Mouse (Mus musculus) 3T3-L1 (cell line): ENCODE measurements around the gene Gse1.

Source experiments
- DNase-seq: peaks from one replicate; pipeline ENCODE4 v3.0.0-alpha.2; 2015; ENCODE audit warnings: low read depth, low spot score

The Gse1 gene

DNA sequence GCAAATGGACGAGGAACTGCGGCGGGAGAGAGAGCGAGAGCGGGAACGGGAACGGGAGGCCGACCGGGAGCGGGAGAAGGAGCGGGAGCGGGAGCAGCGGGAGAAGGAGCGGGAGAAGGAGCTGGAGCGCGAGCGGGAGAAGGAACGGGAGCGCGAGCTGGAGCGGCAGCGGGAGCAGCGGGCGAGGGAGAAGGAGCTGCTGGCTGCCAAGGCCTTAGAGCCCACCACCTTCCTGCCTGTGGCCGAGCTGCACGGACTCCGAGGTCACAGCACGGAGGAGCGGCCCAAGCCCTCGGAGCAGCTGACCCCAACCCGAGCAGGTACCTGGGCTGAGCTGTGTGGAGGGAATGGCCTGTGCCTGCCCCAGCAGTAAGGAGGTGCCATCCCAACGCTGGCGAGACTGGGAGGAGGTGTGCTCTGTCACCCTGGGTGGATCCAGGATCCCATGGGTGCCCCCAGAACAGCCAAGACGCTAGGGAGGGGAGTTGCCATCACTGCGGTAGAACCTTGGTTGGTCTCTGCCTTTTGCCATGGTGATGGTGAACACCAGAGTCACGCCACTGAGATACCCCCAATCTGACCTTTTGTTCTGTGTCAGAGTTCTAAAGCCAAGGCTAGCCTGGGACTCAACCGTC is 340.0 kb downstream of the Gse1 start:
- no peak for DNase-seq

DNA sequence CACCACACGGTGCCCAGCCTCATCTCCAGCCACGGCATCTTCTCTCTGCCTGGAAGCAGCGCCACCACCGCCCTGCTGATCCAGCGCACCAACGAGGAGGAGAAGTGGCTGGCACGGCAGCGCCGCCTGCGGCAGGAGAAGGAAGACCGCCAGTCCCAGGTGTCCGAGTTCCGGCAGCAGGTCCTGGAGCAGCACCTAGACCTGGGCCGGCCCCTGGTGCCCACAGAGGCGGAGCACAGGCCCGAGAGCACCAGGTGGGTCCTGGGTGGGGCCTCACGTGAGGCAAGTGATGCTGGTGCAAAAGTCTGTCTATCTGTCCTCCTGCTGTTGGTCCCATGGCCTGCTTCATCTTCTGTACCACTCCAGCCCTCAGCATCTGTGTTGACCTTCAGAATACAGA is 340.9 kb downstream of the Gse1 start:
- DNase-seq = no peak

DNA sequence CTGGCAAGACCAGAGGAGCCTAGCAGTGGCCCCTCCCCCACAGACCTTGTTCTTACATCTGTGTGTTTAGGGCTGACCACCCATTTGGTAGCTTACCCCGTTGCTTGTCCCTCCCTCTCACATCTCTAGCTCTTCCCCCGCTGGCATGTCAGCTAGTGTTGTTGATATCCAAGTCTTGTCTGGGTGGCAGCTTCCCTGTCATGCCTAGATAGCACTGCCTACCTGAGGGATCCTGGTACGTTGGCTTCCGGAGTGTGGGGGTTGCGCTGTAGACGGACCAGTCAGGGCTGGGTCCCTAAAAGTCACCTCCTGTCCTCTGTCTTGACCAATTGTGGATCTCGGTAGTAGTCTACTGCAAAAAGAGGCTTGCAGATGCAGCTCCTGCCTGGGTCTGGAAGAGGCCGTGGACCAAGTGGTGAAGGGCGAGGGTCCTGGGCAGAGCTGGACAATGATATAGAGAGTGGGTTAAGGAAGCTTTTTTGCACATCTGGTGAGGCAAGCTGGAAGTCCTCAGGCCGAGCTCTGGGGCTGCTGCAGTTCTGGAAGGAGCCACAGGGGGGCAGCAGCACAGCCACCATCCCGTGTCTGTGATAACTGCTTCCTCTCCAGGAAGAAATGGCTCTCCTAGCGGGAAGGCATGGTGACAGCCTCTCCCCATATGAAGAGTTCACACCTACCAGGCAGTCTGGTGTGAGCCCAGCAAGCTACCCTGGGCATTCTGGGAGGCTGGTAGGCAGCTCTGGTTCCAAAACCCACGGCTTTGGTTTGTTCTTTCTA is 341.9 kb downstream of the Gse1 start:
- peak; percentile 77 for DNase-seq

DNA sequence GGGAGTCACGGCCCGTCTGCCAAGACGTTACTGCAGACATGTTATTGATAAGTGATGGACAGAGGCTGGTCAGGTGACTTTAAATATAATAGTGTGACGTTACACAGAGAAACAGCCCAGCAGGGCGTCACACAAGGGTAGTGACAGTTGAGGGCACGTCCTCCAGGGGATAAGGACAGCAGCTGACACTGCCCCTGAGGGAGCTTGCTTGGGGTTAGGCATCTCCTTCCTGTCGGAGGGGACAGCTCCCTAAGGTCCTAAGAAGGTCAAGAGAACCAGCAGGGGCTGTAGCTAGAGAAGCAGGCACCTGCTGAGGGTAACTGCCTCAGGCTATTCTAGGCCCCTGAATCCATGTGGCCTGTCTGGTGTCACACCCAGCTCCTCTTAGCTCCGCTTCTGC is 343.3 kb downstream of the Gse1 start:
- no peak for DNase-seq

DNA sequence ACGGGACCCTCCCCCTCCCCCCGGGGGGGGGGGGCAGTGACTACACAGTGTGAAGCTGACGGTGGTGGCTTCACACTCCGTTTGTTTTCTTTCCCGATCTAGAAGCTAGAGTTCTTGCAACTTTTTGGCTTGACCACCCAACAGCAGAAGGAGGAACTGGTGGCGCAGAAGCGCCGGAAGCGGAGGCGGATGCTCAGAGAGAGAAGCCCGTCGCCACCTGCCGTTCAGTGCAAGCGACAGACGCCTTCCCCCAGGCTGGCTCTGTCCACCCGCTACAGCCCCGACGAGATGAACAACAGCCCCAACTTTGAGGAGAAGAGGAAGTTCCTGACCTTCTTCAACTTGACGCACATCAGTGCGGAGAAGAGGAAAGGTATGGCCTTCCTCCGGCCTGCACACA is 344.3 kb downstream of the Gse1 start:
- no peak for DNase-seq

DNA sequence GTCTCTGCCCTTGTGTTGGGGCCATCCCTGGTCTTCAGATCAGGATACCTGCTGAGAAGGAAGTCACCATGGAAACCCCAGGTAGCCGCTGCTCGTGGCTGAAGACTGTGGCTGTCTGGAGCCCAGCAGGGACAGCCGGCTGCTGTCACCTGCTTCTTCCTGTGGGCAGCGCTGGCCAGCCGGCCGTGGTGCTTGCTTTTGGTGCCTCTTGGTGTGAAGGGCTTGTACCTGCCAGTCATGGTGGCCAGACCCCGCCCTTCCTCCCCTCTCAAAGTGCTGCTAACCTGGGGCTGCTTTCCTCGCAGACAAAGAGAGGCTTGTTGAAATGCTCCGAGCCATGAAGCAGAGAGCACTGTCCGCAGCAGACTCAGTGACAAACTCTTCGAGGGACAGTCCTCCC is 345.6 kb downstream of the Gse1 start:
- no peak for DNase-seq

DNA sequence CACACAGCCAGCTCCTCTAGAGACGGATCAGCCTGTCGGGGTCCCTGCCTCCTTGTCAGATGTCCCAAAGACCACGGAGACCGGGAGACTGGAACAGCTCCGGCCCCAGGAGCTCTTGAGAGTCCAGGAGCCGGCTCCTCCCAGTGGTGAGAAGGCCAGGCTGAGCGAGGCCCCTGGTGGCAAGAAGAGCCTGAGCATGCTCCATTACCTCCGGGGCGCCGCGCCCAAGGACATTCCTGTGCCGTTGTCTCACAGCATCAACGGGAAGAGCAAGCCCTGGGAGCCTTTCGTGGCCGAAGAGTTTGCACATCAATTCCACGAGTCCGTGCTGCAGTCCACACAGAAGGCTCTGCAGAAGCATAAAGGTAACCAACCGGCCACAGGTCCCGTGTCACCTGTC is 346.7 kb downstream of the Gse1 start:
- peak; percentile 42 for DNase-seq

DNA sequence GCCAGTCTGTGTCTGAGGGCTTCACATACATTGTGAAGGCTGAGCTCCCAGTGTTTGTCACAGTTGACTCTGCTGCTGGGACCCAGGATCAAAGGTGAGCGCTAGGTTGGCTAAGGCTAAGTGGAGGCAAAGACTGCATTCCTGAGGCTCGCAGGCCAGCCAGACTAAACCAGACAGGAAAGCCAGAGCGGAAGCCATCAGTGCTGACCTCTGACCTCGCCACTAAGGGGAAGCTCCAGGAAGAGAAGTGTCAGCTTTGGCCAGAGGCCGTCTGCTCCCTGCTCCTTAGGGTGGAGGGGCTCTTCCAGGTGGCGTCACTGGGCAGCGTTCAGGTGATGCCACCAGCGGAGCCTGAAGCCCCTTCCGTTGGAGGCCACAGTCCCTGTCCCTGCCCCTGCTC is 347.5 kb downstream of the Gse1 start:
- DNase-seq = no peak

DNA sequence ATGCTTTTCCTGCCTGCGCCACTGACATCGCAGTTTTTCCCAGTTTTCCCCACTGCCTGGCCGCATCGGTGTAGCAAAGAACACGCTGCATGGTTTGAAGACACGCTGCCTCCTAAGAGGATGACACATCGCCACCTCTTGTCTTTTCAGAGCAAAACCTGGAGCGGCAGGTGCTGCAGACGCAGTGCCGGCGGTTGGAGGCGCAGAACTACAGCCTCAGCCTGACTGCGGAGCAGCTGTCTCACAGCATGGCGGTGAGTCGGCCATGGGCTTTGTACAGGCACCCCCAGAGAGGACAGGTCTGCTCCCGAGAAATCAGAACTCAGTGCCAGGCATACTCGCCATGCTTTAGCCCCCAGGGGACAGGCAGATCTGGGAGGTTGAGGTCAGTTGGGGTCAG is 349.6 kb downstream of the Gse1 start:
- no peak for DNase-seq

DNA sequence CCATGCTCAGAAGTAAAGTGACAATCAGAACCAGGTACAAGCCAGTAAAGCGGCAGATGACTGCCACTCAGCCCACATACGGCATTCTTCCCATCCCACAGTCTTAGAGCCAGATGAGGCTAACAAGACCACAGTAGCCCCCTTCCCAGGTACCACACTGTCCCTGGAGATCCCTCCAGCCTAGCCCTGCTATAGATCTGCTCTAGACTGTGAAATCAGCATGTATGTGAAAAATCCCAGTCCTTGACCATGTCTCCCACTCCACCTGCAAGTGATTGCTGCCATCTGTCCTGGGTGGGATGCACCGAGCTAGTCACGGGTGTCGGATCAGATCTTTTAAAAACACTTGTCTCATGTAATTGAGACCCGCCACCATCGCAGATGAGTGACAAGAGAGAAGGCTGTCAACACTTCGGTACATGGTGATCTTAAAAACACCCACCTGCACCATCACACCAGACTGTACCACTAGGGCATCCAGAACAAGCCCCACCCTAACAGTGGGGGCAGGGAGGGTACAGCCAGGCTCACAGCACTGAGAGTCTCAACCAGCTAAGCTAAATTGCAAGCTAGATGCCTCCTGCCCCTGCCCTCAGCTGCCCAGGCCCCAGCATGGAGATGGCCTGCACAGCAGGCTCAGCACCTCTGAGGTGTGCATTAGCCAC is 352.2 kb downstream of the Gse1 start:
- no peak for DNase-seq

DNA sequence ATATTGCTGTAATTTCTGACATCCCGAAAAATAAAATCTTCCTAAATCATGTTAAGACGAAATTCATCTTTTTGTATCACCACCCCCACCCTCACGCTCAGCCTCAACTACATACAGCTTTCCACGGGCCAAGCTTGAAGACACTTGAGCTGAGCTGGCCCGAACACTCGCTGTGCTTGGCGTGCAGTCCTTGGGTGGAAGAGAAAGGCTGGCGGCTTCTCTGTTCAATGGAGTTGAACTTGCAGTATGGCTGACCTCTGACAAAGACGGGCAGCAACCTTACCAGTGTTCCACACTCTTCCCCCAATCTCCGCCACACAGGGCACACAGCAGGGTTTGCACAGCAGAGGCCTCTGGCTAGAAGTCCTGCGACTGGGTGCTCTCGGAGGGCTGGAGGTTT is 353.1 kb downstream of the Gse1 start:
- DNase-seq = no peak

DNA sequence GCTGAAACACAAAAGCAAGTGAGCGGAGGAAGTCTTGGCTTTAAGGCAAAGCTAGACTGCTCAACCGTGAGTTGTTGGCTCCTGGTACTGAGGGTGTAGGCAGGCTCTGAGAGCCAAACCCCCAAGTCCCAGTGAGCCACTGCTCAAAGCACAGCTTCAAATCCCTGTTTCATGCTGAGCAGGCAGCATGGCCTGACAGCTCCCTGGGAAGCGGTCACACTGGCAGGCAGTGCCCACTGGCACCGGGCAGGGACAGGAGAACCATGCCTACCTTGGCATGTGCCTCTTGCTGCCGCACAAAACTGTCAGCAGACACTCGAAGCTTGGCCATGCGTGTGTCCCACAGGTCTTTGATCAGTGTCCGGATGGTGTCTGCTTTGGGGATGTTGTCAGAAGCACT is 353.6 kb downstream of the Gse1 start:
- DNase-seq = no peak

DNA sequence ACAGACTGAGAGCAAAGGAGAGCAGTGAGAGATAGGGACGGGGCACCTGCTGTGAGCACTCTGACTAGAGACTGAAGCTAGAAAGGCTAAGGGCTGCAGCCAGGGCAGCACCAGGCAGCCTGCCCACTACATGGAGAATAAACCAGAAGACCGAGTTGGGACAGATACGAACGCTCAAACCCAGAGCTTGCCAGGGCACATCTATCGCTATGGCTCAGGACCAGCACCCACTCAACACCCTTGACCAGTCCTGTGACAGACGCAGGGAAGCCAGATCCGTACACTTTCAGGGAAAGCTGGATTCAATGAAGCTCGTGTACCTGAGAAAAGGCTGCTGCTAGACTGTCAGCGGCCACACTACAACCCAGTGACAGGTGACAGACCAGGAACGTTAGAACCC is 357.3 kb downstream of the Gse1 start:
- DNase-seq = no peak

DNA sequence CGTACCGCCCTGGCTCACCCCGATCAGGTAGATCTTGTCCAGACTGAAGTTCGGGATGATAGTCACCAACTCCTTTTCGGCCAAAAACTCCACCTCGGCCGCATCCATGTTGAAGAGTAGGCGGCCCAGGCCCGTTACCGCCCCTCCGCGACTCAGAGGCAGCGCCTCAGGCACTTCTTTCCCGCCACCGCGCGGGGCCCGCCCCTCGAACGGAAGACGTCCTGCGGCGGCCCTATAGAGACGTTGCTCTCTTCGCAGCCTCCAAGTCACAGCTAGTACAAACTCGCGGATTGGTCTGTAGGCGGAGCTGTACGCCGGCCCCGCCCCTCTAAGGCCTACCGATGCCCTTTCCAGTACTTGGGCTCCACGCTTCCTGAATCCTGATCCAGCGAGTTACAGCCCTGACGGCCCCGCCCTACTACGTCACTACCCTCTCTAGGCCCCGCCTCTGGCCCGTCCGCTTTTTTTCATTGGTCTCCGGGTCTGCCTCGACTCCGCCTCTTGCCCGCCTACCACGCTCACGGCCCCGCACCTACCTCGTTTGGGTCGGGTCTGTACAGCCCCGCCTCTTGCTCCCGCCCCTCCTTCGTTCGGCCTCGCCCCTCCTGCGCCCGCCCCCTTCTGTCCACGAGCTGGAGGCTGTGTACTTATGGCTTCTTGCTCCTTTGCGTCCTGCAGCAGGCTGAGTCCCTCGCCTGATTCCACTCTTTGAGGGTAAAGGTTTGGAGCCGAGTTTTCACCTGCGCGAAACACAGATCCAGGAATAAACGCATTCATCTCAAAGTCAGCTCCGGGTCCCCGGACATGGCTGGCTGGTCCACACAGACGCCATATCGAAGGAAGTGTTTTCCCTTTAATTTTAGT is 360.9 kb downstream of the Gse1 start, which contains the start of gene Gins2:
Gene Gins2 (minus strand): TSS at position 397 of the 864 bp plus-strand sequence.
- DNase-seq = peak; percentile 98

DNA sequence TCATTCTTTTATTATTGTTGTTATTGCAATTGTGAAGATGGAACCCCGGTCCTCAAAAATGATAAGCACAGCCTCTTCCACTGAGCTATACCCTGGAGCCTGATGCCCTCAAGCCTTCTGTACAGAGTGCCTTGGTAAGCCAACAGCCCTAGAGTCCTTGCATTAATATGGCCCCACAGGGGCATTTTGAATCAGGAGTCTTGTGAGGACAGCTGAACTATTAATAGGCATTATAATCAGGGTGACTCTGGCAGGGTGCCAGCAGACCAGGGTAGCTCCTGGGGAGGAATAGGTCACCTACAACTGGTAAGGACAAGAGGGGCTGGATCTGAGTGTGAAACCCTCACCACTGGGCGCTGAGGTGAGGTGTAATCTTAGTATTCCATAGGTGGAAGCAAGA is 361.7 kb downstream of the Gse1 start:
- DNase-seq = peak; percentile 7

DNA sequence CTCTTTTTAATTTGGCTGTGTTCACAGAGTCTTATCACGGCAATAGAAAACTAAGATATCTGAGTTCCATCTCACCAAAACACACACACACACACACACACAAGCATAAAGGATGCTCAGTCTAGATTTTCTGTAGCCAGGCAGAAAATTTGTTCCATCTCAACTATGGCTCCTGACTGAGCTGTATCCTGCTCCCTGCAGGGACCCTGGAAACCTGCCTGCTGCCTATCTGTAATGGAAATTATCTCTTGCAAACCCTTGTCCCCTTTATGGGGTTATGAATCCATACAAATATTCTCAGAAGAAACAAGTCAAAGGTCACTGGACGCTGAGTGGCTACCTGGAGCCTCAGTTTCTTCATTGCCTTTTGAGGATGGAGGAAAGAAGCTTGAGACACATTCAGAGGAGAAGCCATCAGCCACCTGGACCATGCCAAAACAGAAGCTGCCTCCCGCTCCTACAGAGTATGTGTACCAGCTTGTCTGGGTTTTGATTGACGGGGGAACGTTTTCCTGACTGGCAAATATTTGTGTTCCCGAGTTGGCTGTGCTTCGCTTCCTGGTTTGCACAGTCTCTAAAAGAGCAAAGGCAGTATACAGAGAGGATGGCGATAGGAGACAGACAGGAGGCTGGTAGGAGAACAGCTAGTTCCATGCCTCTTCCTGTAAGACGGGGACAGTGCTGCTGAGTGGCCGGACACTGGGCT is 363.5 kb downstream of the Gse1 start:
- no peak for DNase-seq

DNA sequence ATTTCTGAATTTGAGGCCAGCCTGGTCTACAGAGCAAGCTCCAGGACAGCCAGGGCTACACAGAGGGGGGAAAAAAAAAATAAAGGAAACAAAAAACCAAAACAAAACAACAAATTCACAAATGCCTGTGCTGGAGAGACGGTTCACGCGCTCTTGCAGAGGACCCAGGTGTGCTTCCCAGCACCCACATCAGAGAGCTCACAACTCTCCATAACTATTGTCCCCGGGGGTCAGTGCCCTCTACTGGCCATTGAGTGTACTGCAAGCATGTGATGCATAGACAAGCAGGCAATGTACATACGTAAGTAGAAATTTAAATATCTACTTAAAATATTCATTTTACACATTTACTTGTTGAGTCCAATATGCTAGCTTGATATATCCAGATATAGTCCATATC is 366.3 kb downstream of the Gse1 start:
- DNase-seq = no peak

DNA sequence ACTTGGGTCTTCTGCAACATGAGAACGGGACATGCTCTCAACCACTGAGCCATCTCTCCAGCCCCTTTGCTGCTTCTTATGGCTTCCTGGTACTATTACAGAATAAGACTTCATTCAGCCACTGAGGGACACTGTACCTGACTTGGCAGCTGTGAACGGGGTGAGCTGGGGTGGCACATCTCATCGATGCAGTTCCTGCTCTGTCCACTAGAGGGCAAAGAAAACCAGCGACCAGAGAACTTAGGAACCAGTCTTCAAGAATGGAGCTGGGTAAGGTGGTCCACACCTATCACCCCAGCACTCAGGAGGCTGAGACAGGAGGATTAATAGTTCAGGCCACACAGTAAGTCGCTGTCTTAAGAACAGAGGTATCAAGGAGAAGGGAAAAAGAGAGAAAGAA is 367.7 kb downstream of the Gse1 start:
- DNase-seq = peak; percentile 71

DNA sequence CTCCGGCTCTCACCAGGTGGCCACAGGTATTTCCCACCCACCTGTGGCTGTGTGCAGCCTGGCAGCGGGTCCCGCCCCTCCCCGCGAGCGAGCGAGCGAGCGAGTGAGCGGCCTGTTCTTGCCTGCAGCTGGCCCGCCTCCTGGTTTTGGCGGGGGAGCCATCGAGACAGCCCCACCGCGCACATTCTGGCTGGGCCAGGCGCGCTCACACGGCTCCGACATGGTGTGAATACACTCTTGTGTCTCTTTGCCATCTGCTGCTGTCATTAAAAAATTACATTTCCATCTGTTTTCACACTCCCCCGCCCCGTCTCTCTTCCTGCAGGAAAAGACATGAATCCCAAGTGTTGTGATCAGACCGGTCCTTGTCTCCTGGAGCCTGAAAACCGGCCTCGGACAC is 370.3 kb downstream of the Gse1 start:
- no peak for DNase-seq

DNA sequence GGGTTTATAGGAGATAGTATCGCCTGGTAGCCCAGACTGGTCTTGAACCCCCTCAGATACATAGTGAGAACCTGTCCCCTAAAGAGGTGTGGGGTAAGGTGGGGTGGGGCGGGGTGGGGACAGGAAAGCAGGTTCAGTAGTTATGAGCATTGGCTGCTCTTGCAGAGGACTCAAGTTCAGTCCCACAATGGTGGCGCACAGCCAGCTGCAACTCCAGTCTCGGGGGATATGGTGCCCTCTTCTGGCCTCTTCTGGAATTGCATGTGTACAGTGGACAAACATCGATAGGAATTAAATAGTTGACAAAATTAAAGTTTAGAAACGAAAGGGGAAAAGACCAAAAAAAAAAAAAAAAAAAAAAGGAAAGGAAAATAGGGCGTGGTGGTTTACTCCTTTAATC is 371.2 kb downstream of the Gse1 start:
- peak; percentile 79 for DNase-seq

DNA sequence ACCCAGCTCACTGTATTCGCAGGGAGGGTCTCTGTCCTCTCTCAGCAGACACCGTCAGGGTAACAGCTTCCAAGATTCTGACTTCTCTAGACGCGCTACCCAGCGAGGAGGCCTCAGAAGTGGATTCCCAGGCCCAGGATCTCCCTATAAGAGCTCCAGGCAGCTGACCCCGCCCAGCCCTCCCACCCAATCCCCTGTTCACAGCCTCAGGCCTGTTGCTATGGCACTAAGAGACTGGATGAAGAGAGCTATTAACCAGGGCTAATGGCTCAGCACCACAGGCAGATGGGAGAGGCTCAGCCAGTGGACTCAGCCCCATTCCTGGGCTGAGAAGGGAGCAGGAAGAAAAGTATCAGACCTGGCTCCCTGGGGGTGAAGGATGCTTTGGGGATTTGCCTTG is 374.4 kb downstream of the Gse1 start:
- DNase-seq = no peak
